Mouse (Mus musculus): ENCODE results near the gene Inpp4a. TPM values are rescaled to one million over a fixed set of nuclear protein-coding genes. Genes with fewer than 3 reads are reported as not detected.

Gene Inpp4a
- polyA plus RNA-seq, 1 experiment, result 6.7 TPM

GRCm38 (mm10) chr1:37336794-37337193 lies 37.1 kb downstream of the Inpp4a start:
- no peak overlapping the region for H3K27ac ChIP-seq (replicated peaks; ENCODE audit: low read depth, low read length)
- no peak overlapping the region for H3K4me3 ChIP-seq (ENCODE audit: insufficient read depth, low read depth, low read length)
- H3K4me1 ChIP-seq (ENCODE audit: control insufficient read depth, insufficient read depth, insufficient read length, low read length), result peaks cover 14% of the 10 kb centered on the region; the same call in 1 of the 2 replicates

GRCm38 (mm10) chr1:37337273-37337672 lies 37.6 kb downstream of the Inpp4a start:
- Histone ChIP-seq H3K27ac (replicated peaks; ENCODE audit: low read depth, low read length) (no peak overlapping the region), H3K4me1 (ENCODE audit: control insufficient read depth, insufficient read depth, insufficient read length, low read length) (peaks cover 14% of the 10 kb centered on the region; the same call in 1 of the 2 replicates), H3K4me3 (ENCODE audit: insufficient read depth, low read depth, low read length) (no peak overlapping the region)

- Histone ChIP-seq H3K4me1 (ENCODE audit: control insufficient read depth, insufficient read depth, insufficient read length, low read length) (peaks cover 7% of the 10 kb centered on the region; the same call in 1 of the 2 replicates), H3K4me3 (ENCODE audit: insufficient read depth, low read depth, low read length) (no peak overlapping the region), H3K27ac (replicated peaks; ENCODE audit: low read depth, low read length) (no peak overlapping the region)
These were observed 39.5 kb downstream of the Inpp4a start for GRCm38 (mm10) chr1:37339144-37339543.

- H3K4me3 ChIP-seq (ENCODE audit: insufficient read depth, low read depth, low read length), result no peak overlapping the region
- no peak overlapping the region for H3K27ac ChIP-seq (replicated peaks; ENCODE audit: low read depth, low read length)
- peaks cover 1% of the 10 kb centered on the region; the same call in 1 of the 2 replicates for H3K4me1 ChIP-seq (ENCODE audit: control insufficient read depth, insufficient read depth, insufficient read length, low read length)
These were observed 41.7 kb downstream of the Inpp4a start for GRCm38 (mm10) chr1:37341347-37341746.

- no peak overlapping the region for H3K27ac ChIP-seq (replicated peaks; ENCODE audit: low read depth, low read length)
- no peak overlapping the region for H3K4me3 ChIP-seq (ENCODE audit: insufficient read depth, low read depth, low read length)
- H3K4me1 ChIP-seq (ENCODE audit: control insufficient read depth, insufficient read depth, insufficient read length, low read length), result peaks cover 3% of the 10 kb centered on the region; the same call in 1 of the 2 replicates
These were observed 42.2 kb downstream of the Inpp4a start for GRCm38 (mm10) chr1:37341914-37342313.

GRCm38 (mm10) chr1:37342524-37342923 lies 42.9 kb downstream of the Inpp4a start:
- H3K4me1 ChIP-seq (ENCODE audit: control insufficient read depth, insufficient read depth, insufficient read length, low read length), result peaks cover 5% of the 10 kb centered on the region; the same call in 1 of the 2 replicates
- H3K27ac ChIP-seq (replicated peaks; ENCODE audit: low read depth, low read length), result no peak overlapping the region
- H3K4me3 ChIP-seq (ENCODE audit: insufficient read depth, low read depth, low read length), result no peak overlapping the region

- H3K27ac ChIP-seq (replicated peaks; ENCODE audit: low read depth, low read length), result no peak overlapping the region
- peaks cover 5% of the 10 kb centered on the region; the same call in 1 of the 2 replicates for H3K4me1 ChIP-seq (ENCODE audit: control insufficient read depth, insufficient read depth, insufficient read length, low read length)
- H3K4me3 ChIP-seq (ENCODE audit: insufficient read depth, low read depth, low read length), result no peak overlapping the region
These were observed 43.6 kb downstream of the Inpp4a start for GRCm38 (mm10) chr1:37343265-37343664.

- Histone ChIP-seq H3K4me1 (ENCODE audit: control insufficient read depth, insufficient read depth, insufficient read length, low read length) (peaks cover 5% of the 10 kb centered on the region; the same call in 1 of the 2 replicates), H3K27ac (replicated peaks; ENCODE audit: low read depth, low read length) (no peak overlapping the region), H3K4me3 (ENCODE audit: insufficient read depth, low read depth, low read length) (no peak overlapping the region)
These were observed 44.7 kb downstream of the Inpp4a start for GRCm38 (mm10) chr1:37344223-37344916.

GRCm38 (mm10) chr1:37347361-37348080 lies 47.9 kb downstream of the Inpp4a start:
- Histone ChIP-seq H3K4me1 (ENCODE audit: control insufficient read depth, insufficient read depth, insufficient read length, low read length) (peaks cover 7% of the 10 kb centered on the region; the same call in 1 of the 2 replicates), H3K4me3 (ENCODE audit: insufficient read depth, low read depth, low read length) (no peak overlapping the region), H3K27ac (replicated peaks; ENCODE audit: low read depth, low read length) (no peak overlapping the region)

GRCm38 (mm10) chr1:37350886-37351651 lies 51.4 kb downstream of the Inpp4a start:
- Histone ChIP-seq H3K4me1 (ENCODE audit: control insufficient read depth, insufficient read depth, insufficient read length, low read length) (peaks cover 7% of the 10 kb centered on the region; the same call in 1 of the 2 replicates), H3K4me3 (ENCODE audit: insufficient read depth, low read depth, low read length) (no peak overlapping the region), H3K27ac (replicated peaks; ENCODE audit: low read depth, low read length) (no peak overlapping the region)

- H3K4me1 ChIP-seq (ENCODE audit: control insufficient read depth, insufficient read depth, insufficient read length, low read length), result peaks cover 4% of the 10 kb centered on the region; the same call in 1 of the 2 replicates
- no peak overlapping the region for H3K27ac ChIP-seq (replicated peaks; ENCODE audit: low read depth, low read length)
- no peak overlapping the region for H3K4me3 ChIP-seq (ENCODE audit: insufficient read depth, low read depth, low read length)
These were observed 52.3 kb downstream of the Inpp4a start for GRCm38 (mm10) chr1:37351961-37352360.

- Histone ChIP-seq H3K27ac (replicated peaks; ENCODE audit: low read depth, low read length) (no peak overlapping the region), H3K4me3 (ENCODE audit: insufficient read depth, low read depth, low read length) (no peak overlapping the region), H3K4me1 (ENCODE audit: control insufficient read depth, insufficient read depth, insufficient read length, low read length) (0 out of 2 replicates have a peak, but pooled peaks cover 2% of the 10 kb centered on the region)
These were observed 53.8 kb downstream of the Inpp4a start for GRCm38 (mm10) chr1:37353456-37353855.

- H3K27ac ChIP-seq (replicated peaks; ENCODE audit: low read depth, low read length), result no peak overlapping the region
- 0 out of 2 replicates have a peak, but pooled peaks cover 3% of the 10 kb centered on the region for H3K4me1 ChIP-seq (ENCODE audit: control insufficient read depth, insufficient read depth, insufficient read length, low read length)
- no peak overlapping the region for H3K4me3 ChIP-seq (ENCODE audit: insufficient read depth, low read depth, low read length)
These were observed 55.8 kb downstream of the Inpp4a start for GRCm38 (mm10) chr1:37355492-37355891.

GRCm38 (mm10) chr1:37356305-37356704 lies 56.6 kb downstream of the Inpp4a start:
- Histone ChIP-seq H3K4me1 (ENCODE audit: control insufficient read depth, insufficient read depth, insufficient read length, low read length) (0 out of 2 replicates have a peak, but pooled peaks cover 2% of the 10 kb centered on the region), H3K4me3 (ENCODE audit: insufficient read depth, low read depth, low read length) (no peak overlapping the region), H3K27ac (replicated peaks; ENCODE audit: low read depth, low read length) (no peak overlapping the region)

- Histone ChIP-seq H3K4me3 (ENCODE audit: insufficient read depth, low read depth, low read length) (no peak overlapping the region), H3K27ac (replicated peaks; ENCODE audit: low read depth, low read length) (no peak overlapping the region), H3K4me1 (ENCODE audit: control insufficient read depth, insufficient read depth, insufficient read length, low read length) (0 out of 2 replicates have a peak, but pooled peaks cover 2% of the 10 kb centered on the region)
These were observed 57.5 kb downstream of the Inpp4a start for GRCm38 (mm10) chr1:37357173-37357572.

All from brown adipose tissue, adult 24 weeks (tissue).